Mouse (Mus musculus) monocyte, adult 5-6 weeks (primary cell): Measurements from ENCODE around the gene Ppp4r4. TPM values are rescaled to one million over a fixed set of nuclear protein-coding genes. Genes with fewer than 3 reads are reported as not detected.
"Not testable (repeated sequence)": the region's sequence is repeated elsewhere in the genome, so short reads cannot be mapped to it uniquely, and the experiment has no call there.

ENCODE experiments used
- ATAC-seq: fragments of 153-309, 156-312 bp; replicated peaks from 2 replicates; pipeline ENCODE4 v1.8.0; 2017; ENCODE audit warnings: mild to moderate bottlenecking; ENCODE audit not compliant: low TSS enrichment, insufficient number of reproducible peaks, severe bottlenecking, poor library complexity, low FRiP score
- total RNA-seq: library from RNA; stranded (forward); fragments of 200-1000, 200-491, 200-594 nt; gene quantifications from 3 replicates; pipeline ENCODE4 v1.2.3, GENCODE M21; 2017

Gene Ppp4r4
- total RNA-seq, 1 experiment from 2014 or later: 0.29 TPM

DNA sequence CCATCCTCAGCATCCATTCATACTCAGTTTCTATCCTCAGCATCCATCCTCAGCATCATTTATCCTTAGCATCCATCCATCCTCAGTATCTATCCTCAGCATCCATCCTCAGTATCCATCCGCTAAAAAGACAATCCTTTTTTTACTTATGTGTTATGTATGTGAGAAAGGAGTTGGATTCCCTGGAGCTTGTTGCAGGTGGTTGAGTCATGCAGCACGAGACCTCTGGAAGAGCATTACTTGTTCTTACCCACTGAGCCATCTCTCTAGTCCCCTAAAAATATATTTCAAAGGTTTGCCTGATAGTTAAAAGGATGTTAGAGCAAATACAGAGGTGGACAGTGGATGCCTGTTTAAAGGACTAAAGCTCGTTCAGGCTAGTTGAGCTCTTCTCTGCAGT is 69.8 kb downstream of the Ppp4r4 start:
- no peak for ATAC-seq

DNA sequence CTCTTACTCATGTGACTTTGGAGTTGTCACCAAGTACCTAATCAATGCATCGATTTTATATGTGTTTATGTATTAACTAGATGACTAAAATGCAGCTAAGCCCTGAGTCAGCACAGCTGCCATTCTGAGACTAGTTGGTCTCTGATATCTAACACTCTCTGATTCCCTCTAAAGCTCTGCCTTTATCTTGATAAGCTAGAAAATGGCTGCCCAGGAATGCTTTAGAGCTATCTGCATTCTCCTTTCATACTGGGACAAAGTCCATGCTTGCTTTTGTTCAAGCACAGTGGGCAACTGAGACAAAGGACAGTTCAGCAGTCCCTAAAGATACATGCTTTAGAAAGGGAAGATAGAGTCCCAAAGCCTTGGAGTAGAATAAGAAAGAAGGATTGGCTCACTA is 83.1 kb downstream of the Ppp4r4 start:
- ATAC-seq: no peak

DNA sequence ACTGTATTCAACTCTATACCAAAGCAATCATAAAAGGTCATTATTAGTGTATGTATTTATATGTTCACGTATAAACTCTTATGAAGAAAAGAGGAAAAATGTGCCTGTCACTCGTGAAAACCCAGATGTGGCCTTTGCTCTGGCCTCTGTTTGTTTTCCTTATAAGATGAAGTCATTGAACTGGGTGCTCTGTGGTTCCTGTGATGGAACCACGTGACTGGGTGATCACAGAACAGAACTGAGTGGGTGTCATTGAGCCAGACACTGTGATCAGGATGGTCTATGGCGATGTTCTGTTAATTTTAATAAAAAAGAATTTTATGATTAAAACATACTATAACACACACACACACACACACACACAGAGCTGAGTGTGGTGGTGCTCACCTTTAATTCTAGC is 83.7 kb downstream of the Ppp4r4 start:
- ATAC-seq: no peak

DNA sequence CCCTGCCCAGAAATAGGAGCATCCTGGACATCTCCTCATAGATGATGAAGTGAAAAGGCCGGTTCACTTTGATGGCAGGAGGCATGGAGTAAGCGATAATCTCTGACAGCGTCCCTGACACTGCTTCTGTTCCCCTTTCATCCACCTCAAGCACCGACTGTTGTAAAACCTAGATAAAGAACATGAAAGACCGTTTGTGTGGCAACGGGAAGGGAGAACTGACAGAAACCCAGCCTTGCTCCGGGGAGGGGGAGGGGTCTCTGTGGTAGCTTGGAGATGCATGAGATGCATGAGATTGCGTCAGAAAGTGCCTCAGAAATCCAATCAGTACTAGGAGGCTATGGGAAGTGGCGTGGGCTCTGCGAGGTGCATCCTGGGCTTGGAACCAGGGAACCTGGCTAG is 84.8 kb downstream of the Ppp4r4 start:
- no peak for ATAC-seq

DNA sequence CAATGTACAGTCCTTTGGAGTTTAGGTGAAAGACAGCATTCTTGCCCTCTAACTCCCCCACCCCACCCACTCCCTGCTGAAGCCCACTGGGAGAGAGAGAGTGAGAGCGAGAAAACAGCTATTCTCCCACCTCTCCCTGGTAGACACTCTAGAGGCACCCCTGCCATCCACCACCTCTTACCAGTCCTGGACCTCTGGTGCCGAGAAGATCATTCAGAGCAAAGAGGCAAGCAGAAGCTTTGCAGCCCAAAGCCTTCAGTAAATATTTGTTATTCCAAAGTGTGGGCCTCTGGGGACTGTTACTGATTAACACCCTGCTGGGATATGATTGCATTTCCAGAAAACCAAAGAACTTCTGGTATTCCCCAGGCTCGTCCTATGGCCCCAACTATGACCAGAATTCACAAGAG is 99.1 kb downstream of the Ppp4r4 start, which contains the start of gene Serpina10:
Gene Serpina10, minus strand, starts transcription at position 242 of the 410 bp plus-strand sequence.
- no peak for ATAC-seq

DNA sequence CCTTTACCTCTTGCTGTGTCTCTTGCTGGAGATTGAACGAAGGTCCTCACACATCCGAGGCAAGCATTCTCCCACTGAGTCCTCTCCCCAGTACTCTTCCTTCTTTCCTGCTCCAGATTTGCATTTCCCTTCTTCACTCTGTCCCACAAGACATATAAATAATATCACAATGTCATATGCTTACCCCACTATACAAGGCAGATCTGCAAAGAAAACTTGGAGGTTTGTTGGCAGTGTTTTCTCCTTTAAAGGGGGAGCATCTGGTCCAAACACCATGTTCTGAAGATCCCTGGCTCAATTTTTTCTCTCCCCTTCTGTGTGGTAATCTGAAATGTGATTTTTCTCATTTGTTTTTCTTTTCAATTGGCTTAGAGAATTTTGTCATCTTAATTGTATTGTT is 102.3 kb downstream of the Ppp4r4 start:
- ATAC-seq: no peak

DNA sequence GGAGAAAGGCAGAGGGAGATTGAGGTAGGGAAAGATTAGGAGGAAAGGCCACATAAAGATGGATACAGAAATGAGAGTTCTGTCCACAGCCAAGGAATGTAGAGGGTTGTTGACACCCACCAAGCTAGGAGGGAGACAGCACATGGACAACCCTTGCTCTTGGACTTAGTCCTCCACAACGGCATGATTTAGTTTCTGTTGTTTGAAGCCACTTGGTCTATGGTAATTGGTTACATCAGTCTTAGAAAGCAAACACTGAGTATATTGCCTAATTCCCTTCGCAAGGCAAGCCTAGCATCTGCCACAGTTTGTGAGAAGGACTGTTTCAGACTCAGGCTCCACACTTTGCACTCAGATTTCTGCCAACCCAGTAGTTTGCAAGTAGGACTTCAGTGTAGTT is 103.8 kb downstream of the Ppp4r4 start:
- no peak for ATAC-seq

DNA sequence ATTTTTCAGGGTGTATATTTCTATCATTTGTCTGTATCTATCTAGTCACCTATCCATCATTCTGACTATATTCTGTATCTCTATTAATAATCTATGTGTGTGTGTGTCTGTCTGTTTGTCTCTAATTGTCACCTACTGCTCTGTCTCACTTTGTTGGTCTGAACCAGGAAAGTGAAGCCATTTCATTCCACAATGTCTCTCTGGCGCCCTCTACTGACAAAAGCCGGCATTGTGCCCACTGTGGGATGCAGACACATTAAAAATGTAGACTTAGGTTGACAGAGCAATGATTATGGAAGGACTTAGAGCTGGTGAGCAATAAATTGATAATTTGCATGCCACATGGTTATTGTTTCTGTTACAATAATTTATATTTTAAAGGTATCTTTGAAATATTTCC is 111.3 kb downstream of the Ppp4r4 start:
- ATAC-seq: no peak

DNA sequence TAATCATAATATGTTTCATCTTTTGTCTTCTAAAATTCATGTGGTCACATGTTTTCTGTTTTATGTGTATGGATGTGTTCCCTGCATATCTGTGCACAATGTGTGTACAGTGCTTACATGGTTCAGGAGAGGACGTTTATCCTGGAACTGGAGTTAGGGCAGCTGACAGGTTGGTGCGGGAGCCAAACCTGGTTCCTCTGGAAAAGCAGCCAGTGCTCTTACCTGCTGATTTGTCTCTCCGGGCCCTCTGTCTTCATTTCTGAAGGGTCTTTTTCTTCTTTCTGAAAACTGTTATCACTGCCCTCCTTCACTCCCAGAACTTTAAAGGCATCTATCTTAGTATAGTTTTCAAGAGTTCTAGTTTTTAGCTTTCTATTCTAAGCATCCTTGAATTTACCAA is 111.7 kb downstream of the Ppp4r4 start:
- no peak for ATAC-seq

DNA sequence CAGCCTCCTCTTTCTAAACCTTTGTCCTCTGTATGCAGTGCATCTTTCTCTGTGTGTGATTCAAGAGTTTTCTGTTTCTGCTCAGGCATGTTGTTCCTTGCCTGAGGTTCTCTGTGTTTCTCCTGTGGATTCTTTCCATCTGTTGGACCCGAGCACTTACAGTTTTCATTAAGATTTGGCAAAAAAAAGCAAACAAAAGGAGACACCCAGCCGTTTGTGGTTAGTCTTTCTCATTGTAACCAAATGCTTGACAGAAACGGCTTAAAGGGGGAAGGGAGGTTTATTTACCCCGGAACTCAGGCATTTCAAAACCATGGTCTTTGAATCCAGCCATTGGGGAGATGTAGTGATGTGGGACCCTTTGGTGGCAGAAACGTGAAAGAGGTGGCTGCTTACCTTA is 112.5 kb downstream of the Ppp4r4 start:
- no peak for ATAC-seq

DNA sequence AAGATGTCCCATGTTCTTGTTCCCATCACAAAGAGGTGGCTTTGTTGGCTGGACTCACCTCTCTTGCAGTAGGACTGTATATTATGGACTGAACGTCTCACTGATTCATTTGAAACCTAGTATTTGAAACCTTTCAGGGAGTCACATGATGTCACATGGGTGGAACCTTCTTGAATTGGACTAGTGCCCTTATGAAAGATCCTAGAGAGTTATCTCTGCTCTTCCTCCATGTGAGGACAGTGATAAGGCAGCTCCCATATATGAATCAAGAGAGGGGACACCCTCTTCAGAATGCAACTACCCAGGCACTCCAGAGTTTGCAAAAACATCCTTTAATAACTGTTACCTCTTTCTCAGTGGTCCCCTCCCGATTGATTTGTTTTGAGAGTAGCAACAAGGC is 114.2 kb downstream of the Ppp4r4 start:
- ATAC-seq: no peak

DNA sequence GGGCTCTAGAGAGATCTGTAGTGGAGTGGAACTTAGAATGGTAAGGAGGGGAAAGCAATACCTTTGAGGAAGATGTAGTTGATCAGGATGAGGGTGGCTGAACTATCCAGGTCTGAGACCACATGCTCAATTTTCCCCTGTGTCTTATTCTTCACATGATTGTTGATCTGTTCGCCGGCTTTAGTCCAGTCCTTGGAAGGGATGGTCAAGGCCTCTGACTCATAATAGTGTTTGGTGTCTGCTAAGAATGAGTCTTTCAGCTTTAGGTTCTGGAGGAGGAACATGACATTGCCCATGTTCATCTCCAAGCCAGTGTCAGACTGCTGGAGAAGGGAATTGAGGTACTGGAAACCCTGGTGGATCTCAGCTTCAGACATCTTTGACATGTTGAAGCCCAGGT is 121.8 kb downstream of the Ppp4r4 start:
- ATAC-seq: no peak

DNA sequence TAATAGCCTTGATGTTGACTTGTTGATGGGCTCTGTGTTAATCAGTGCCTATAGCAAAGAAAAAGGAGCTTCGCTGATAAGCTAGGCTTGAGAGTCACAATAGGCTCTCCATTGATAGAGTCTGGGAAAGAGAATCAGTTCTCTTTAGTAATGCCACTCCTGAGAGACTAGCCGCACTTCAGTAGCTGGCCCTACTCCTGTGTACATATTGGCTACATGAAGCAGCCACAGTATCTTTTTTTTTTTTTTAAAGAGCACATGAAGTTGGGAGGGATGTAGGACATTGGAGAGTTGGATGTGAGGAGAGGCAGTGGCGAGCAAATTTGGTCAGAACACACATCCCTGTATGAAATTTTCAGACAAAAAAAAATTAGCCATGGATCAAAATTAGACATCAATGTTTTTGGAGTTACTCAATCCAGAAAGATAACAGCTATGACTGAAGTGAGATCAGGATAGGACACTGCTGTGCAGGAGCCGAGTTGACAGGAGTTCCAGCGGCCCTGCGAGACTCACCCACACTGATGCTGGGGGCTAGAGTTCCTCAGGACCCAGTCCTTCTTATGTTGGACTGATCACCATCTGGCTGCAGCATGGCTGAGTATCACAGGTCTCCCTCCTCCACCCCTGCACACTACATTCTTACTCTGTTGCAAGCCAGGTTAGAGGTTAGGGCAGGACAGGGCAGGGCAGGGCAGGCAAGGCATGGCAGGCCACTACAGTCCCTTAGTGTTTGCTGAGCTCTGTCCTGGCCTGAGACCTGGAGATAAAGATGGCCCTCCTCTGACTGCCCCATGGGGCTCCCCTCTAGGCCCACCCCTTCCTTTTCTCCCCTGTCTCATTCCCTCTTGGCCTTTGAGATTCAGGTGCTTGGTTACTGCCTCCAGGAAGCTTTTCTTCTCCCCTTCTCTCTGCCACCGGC is 123.3 kb downstream of the Ppp4r4 start:
- no peak for ATAC-seq

DNA sequence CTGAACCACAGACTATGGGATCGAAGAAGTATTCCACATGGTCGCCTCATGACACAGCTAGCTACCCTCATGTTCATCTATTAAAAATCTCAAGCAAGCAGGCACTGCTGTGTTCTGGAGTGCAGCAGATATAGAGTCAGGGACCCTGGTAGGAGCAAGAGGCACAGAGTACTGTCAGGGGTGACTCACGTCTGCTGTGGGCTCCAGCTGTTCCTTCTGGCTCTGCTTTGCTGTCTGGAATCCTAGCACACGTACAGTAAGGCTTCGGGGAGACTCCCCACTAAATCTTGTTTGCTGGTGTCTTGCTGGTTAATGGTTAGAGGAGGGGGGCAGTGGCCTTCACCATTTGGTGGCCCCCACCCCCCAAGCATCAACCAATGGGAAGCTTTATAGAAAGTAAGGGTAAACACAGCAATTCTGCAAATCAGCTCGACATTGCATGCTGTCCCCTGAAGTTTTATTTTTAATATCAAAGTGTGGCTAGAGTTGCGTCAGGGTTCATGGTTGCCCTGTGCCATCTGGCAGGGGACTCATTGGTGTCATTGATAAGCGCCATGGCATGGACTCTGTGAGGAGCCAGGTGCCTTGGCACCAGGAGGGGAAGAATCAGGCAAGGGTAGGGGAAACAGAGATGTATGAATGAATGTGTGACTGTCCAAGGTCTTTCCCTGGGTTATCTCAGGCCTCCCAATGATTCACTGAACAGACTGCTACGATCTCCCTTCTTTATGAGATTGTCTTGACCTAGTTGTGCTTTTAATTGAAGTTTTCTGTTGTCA is 125.0 kb downstream of the Ppp4r4 start, which contains the start of gene Serpina6:
Gene Serpina6, minus strand, starts transcription at position 365 of the 779 bp plus-strand sequence.
- ATAC-seq: no peak

DNA sequence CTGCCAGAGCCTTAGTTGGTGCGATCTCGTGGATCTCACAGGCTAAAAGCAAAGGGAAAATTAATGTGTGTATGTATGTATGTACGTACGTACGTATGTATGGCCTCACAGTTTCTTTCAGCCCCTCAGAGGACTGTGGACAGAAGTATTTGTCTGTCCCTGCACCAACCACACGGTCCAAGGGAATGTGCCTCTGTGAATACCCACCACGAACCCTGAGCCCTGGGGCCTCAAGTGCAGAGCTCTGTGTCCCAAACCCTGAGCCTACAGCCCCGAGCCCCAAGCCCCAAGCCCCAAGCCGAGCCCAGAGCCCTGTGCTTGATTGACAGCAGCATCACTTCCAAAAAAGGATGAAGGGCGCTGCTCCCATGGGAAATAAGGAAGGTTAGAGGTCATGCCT is 125.9 kb downstream of the Ppp4r4 start:
- ATAC-seq: no peak

DNA sequence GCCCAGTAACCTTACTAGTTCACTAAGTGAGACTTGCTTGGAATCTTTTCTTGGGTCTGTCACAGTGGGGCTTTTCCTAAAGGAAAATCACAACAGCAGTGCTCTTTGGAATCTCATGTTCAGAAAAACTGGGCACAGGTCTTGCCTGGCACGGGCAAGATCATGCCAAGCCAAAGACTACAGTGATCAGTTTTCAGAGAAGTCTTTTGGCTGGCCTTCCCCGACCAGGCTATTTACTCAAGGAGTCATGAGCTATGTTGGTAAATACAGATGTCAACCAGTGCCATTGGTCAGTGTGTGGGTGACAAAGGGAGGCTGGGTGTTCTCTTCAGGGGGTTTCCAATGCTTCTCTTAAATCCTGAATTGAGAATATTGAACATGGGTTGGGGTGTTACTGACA is 127.1 kb downstream of the Ppp4r4 start:
- no peak for ATAC-seq

DNA sequence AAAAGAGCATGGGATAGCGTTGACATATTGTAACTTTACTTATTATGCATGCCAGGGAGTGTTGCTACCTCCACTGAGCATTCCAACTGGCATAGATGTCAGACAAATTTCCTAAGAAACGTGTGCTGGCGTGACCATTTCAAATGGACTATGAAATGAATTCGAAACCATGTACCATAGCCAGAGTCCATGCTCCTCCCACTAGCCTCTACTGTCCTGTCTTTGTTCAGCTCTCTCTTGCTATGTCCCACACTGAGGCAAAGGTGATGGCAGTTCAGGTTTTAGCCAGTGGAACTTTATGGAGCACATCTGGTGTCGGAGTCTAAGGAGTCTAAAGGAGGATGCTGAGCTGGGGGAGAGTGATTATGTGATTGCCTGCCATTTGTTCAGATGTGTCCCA is 128.0 kb downstream of the Ppp4r4 start:
- ATAC-seq: no peak

DNA sequence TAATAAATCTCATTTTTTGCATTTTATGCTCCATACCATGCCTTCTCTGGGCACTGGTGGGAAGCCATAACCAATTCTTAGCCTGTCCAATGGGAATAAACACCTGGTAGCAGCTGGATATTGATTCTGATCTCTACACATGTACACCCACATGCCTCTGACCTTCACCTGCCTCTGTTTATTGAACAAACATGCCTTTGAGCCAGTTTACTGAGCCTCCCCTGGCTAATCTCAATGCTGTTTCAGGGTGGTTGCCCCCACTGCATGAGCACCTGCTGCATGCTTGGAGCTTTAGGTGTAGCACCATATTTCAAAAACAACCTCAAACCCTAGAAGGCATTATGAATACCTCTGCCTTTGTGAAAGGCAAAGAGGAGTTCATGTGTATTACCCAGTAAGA is 130.0 kb downstream of the Ppp4r4 start:
- ATAC-seq: not testable (repeated sequence)
